Mouse (Mus musculus): Measurements from ENCODE around the gene BC030499. TPM values are rescaled to one million over a fixed set of nuclear protein-coding genes. Genes with fewer than 3 reads are reported as not detected.
A peak's percentile ranks its signal among the peaks of the same experiment; 100 is the strongest.

BC030499 gene
- total and polyA plus RNA-seq, 3 experiments: 0.73 to 1.1 TPM; not detected in 1

DNA sequence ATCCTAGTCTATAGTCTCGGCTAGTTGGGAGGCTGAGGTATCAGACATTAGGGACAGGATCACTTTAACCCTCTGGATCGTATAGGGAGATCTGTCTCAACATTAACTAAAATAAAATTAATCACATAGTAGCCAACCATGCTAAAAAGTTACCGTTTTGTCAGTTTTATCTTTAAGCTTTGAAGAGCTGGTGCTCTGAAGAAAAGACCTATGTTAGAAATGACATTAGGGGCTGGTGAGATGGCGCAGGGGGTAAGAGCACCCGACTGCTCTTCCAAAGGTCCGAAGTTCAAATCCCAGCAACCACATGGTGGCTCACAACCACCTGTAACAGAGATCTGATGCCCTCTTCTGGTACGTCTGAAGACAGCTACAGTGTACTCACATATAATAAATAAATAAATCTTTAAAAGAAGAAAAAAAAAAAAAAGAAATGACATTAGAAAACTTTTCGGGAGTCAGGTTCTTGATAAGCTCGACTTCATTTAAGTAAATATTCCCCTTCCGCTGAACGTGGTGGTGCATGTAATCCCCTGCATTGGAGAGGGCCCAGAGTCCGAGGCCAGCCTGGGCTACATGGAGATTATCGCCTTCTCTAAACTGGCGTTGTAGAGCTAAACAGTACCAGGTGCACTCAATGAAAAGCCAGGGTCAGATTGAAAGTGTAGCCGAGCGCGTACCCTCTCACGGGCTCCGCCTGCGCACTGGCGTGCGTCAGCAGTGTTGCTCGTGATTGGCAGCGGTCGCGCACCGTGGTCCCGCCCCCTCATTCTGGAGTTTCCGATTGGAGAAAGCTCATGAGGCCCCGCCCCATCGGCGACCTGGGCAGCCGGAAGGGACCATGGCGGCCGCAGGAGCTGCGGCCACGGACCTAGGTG is 37.2 kb downstream of the BC030499 start, which contains the start of gene Pigs (continued):
- TF ChIP-seq POLR2AphosphoS5 (IDR thresholded peaks at IDR 0.05; ENCODE audit: borderline replicate concordance, low read depth, low read length) (no peak), MEF2A (IDR thresholded peaks at IDR 0.05; ENCODE audit: extremely low read depth, insufficient replicate concordance, low read depth, low read length, poor library complexity, severe bottlenecking) (no peak), ZC3H11A (IDR thresholded peaks at IDR 0.05; ENCODE audit: low read depth, low read length) (no peak), UBTF (IDR thresholded peaks at IDR 0.05; ENCODE audit: borderline replicate concordance, insufficient read depth, low read depth, low read length) (no peak), MAFK (IDR thresholded peaks at IDR 0.05; ENCODE audit: borderline replicate concordance, low read depth, low read length) (no peak), RAD21 (IDR thresholded peaks at IDR 0.05; ENCODE audit: low read depth, low read length) (no peak; the same call in 1 of the 2 replicates), TCF12 (IDR thresholded peaks at IDR 0.05; ENCODE audit: low read depth, low read length) (peak; percentile 33; the same call in 1 of the 2 replicates), ZKSCAN1 (IDR thresholded peaks at IDR 0.05; ENCODE audit: low read depth, low read length) (no peak), SMC3 (IDR thresholded peaks at IDR 0.05; ENCODE audit: low read depth, low read length) (no peak), GATA1 (IDR thresholded peaks at IDR 0.05; ENCODE audit: low read depth, low read length) (no peak), BHLHE40 (IDR thresholded peaks at IDR 0.05; ENCODE audit: borderline replicate concordance, low read depth, low read length) (no peak)

DNA sequence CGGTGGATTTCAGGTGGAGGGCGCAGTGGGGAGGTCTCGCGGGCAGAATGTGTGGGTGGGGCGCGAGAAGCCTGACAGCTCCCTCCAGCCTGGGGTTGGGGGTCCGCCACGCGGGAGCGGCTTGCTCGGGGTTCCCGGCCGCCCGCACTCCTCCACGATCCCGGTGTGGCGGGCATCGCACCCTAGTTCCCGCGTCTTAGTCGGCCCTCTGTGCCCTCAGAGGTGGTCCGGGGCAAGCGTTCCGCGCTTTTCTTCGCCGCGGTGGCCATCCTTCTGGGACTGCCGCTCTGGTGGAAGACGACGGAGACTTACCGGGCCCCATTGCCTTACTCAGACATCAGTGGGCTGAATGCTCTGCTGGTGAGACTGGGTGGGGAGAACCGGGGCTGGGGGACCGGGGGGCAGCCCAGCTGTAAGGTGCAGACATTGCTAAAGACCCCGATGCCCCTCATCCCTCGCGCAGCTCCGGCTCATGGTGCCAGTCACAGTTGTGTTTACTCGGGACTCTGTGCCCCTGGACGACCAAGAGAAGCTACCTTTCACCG is 37.9 kb downstream of the BC030499 start:
- Histone ChIP-seq H3K4me1 (ENCODE audit: control insufficient read depth in 1 of 2, insufficient read depth in 2 of 2, low read length in 2 of 2) (peaks cover 3 to 4% of the 10 kb centered on the region in 2 experiments; a peak in 2 of 4 replicates), H3K27me3 (ENCODE audit: control insufficient read depth in 1 of 2, insufficient read depth in 2 of 2, low read length in 2 of 2) (no peaks in the 10 kb centered on the region), H3K36me3 (ENCODE audit: control insufficient read depth in 1 of 2, insufficient read depth in 2 of 2, low read length in 2 of 2) (peaks cover 2 to 6% of the 10 kb centered on the region in 2 experiments; a peak in 1 of 4 replicates), H3K4me3 (ENCODE audit: control insufficient read depth in 1 of 2, insufficient read depth in 1 of 2, low read depth in 2 of 2, low read length in 2 of 2) (peak overlapping the region; percentile 67 to 86), H3K9ac (ENCODE audit: control insufficient read depth, low read depth, low read length, poor library complexity, severe bottlenecking) (peak overlapping the region; percentile 86), H3K9me3 (replicated peaks; ENCODE audit: insufficient read depth, low read length) (no peaks in the 10 kb centered on the region), H3K79me2 (ENCODE audit: control insufficient read depth, insufficient read depth, low read length, poor library complexity) (peaks cover 8% of the 10 kb centered on the region), H3K27ac (ENCODE audit: control insufficient read depth, low read depth, low read length) (peak overlapping the region; percentile 61)
- no peak for TF ChIP-seq TAL1 (IDR thresholded peaks at IDR 0.05; ENCODE audit: low read length)
- TF ChIP-seq MXI1 (IDR thresholded peaks at IDR 0.05; ENCODE audit: low read depth, low read length): peak; percentile 52; the same call in 1 of the 2 replicates
- 0 out of 2 replicates have a peak, but pooled peaks have one; percentile 77 for TF ChIP-seq UBTF (IDR thresholded peaks at IDR 0.05; ENCODE audit: borderline replicate concordance, insufficient read depth, low read depth, low read length)
- no peak for DNase-seq (ENCODE audit: low read depth, low spot score)

DNA sequence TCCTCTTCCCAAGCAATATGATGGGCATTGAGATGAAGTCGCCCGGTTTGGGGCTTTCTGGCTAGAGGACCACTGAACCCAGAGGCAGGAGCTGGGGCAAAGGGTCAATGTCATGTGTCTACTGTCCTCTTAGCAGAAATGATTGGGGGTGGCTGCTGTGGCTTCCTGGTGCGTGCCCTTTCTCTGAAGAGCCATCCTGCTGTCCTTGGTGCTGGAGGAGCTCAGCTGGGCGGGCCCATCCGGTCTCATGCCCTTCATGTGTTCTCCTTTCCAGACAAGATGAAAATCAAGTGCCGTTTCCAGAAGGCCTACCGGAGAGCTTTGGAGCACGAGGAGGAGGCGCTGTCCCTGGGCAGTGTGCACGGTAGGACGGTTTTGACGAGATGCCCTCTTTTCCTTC is 42.0 kb downstream of the BC030499 start:
- H3K4me1 ChIP-seq (ENCODE audit: control insufficient read depth in 1 of 2, insufficient read depth in 2 of 2, low read length in 2 of 2): peaks cover 3 to 4% of the 10 kb centered on the region in 2 experiments; a peak in 2 of 4 replicates
- H3K9ac ChIP-seq (ENCODE audit: control insufficient read depth, low read depth, low read length, poor library complexity, severe bottlenecking): no peak overlapping the region
- peaks cover 8% of the 10 kb centered on the region for H3K79me2 ChIP-seq (ENCODE audit: control insufficient read depth, insufficient read depth, low read length, poor library complexity)
- H3K36me3 ChIP-seq (ENCODE audit: control insufficient read depth in 1 of 2, insufficient read depth in 2 of 2, low read length in 2 of 2): peaks cover 2 to 6% of the 10 kb centered on the region in 2 experiments; a peak in 1 of 4 replicates
- no peak overlapping the region for H3K27ac ChIP-seq (ENCODE audit: control insufficient read depth, low read depth, low read length)
- no peak for DNase-seq (ENCODE audit: low read depth, low spot score)
- H3K27me3 ChIP-seq (ENCODE audit: control insufficient read depth in 1 of 2, insufficient read depth in 2 of 2, low read length in 2 of 2): no peaks in the 10 kb centered on the region
- no peak overlapping the region for H3K4me3 ChIP-seq (ENCODE audit: control insufficient read depth in 1 of 2, insufficient read depth in 1 of 2, low read depth in 2 of 2, low read length in 2 of 2)
- no peaks in the 10 kb centered on the region for H3K9me3 ChIP-seq (replicated peaks; ENCODE audit: insufficient read depth, low read length)
- TF ChIP-seq MXI1 (IDR thresholded peaks at IDR 0.05; ENCODE audit: low read depth, low read length): 0 out of 2 replicates have a peak, but pooled peaks have one; percentile 20
- TF ChIP-seq MAZ (IDR thresholded peaks at IDR 0.05; ENCODE audit: low read depth, low read length): no peak
- TF ChIP-seq SIN3A (IDR thresholded peaks at IDR 0.05; ENCODE audit: low read length): peak; percentile 26; the same call in 1 of the 2 replicates
